Mouse (Mus musculus) limb, embryonic 10.5 days (tissue): ENCODE measurements around the gene Tmem163. TPM values are rescaled to one million over a fixed set of nuclear protein-coding genes. Genes with fewer than 3 reads are reported as not detected.
A peak's percentile ranks its signal among the peaks of the same experiment; 100 is the strongest.

Source experiments
- DNase-seq: peaks from one replicate; pipeline ENCODE4 v3.0.0-alpha.2; 2017; ENCODE audit warnings: low spot score
- H3K27ac ChIP-seq: fragments of 300-500 bp; sonication (generic); 2 replicates; pipeline ENCODE4 v1.5.1; 2016; ENCODE audit warnings: mild to moderate bottlenecking
- H3K27me3 ChIP-seq: fragments of 300-500 bp; sonication (generic); 2 replicates; pipeline ENCODE4 v1.6.1; 2016; ENCODE audit warnings: low read depth, mild to moderate bottlenecking; ENCODE audit not compliant: poor library complexity, severe bottlenecking
- H3K36me3 ChIP-seq: fragments of 300-500 bp; sonication (generic); 2 replicates; pipeline ENCODE4 v1.6.1; 2016; ENCODE audit warnings: mild to moderate bottlenecking, moderate library complexity
- H3K4me1 ChIP-seq: fragments of 300-500 bp; sonication (generic); 2 replicates; pipeline ENCODE4 v1.6.1; 2016
- H3K4me3 ChIP-seq: fragments of 300-500 bp; sonication (generic); 2 replicates; pipeline ENCODE4 v1.5.1; 2016; ENCODE audit warnings: mild to moderate bottlenecking, moderate library complexity
- H3K9me3 ChIP-seq: fragments of 300-500 bp; sonication (generic); replicated peaks from 2 replicates; pipeline ENCODE4 v1.6.1; 2016; ENCODE audit warnings: mild to moderate bottlenecking
- WGBS: fragments of 180-500 bp; shearing (Covaris S2); methylation state at CpG from one replicate; pipeline ENCODE4 v1.1.7; 2016; 5-methylcytosine and 5-hydroxymethylcytosine counted together
- polyA plus RNA-seq: library from polyadenylated mRNA; unstranded; fragments of >200 nt; fragmentation: Nextera tagmentation; extraction: Ambion mirVana; gene quantifications from 2 replicates; pipeline ENCODE4 v1.2.1, GENCODE M21; 2016

The Tmem163 gene
- polyA plus RNA-seq, 1 experiment from 2014 or later: 3.5 TPM

- WGBS: 44% methylated on average over 5 of the region's 5 CpGs
- no peaks in the 10 kb centered on the region for H3K36me3 ChIP-seq
- no peak for DNase-seq
- H3K27ac ChIP-seq: peak overlapping the region; percentile 86
- peaks cover 22% of the 10 kb centered on the region for H3K27me3 ChIP-seq
- H3K4me3 ChIP-seq: peak overlapping the region; percentile 32; the same call in 1 of the 2 replicates
- H3K4me1 ChIP-seq: peaks cover 48% of the 10 kb centered on the region
- no peaks in the 10 kb centered on the region for H3K9me3 ChIP-seq
Measured at GRCm38 (mm10) chr1:127536448-127536847, 142.9 kb downstream of the Tmem163 start.

- DNase-seq: no peak
- H3K4me1 ChIP-seq: peaks cover 40% of the 10 kb centered on the region
- no peak overlapping the region for H3K27ac ChIP-seq
- WGBS: 68% methylated on average over 5 of the region's 5 CpGs
- H3K9me3 ChIP-seq: no peaks in the 10 kb centered on the region
- no peaks in the 10 kb centered on the region for H3K36me3 ChIP-seq
- H3K27me3 ChIP-seq: peaks cover 42% of the 10 kb centered on the region
- no peak overlapping the region for H3K4me3 ChIP-seq
Measured at GRCm38 (mm10) chr1:127531723-127532122, 147.6 kb downstream of the Tmem163 start.

- H3K4me3 ChIP-seq: no peak overlapping the region
- H3K9me3 ChIP-seq: no peaks in the 10 kb centered on the region
- 30% methylated on average over 14 of the region's 14 CpGs for WGBS
- H3K27me3 ChIP-seq: peaks cover 43% of the 10 kb centered on the region
- H3K4me1 ChIP-seq: peaks cover 33% of the 10 kb centered on the region
- H3K27ac ChIP-seq: 0 out of 2 replicates have a peak overlapping the region, but pooled peaks have one; percentile 17
- no peaks in the 10 kb centered on the region for H3K36me3 ChIP-seq
- DNase-seq: no peak
Measured at GRCm38 (mm10) chr1:127530849-127531580, 148.3 kb downstream of the Tmem163 start.

GRCm38 (mm10) chr1:127523364-127523763, 156.0 kb downstream of the Tmem163 start:
- H3K36me3 ChIP-seq: no peaks in the 10 kb centered on the region
- H3K27me3 ChIP-seq: peaks cover 12% of the 10 kb centered on the region; the same call in 1 of the 2 replicates
- no peak for DNase-seq
- H3K4me3 ChIP-seq: no peak overlapping the region
- no peaks in the 10 kb centered on the region for H3K9me3 ChIP-seq
- H3K4me1 ChIP-seq: no peaks in the 10 kb centered on the region
- no peak overlapping the region for H3K27ac ChIP-seq
- WGBS: 81% methylated on average over 8 of the region's 8 CpGs

- H3K9me3 ChIP-seq: no peaks in the 10 kb centered on the region
- no peaks in the 10 kb centered on the region for H3K27me3 ChIP-seq
- no peak overlapping the region for H3K27ac ChIP-seq
- H3K36me3 ChIP-seq: no peaks in the 10 kb centered on the region
- no peaks in the 10 kb centered on the region for H3K4me1 ChIP-seq
- no peak for DNase-seq
- 96% methylated on average over 10 of the region's 10 CpGs for WGBS
- H3K4me3 ChIP-seq: no peak overlapping the region
Measured at GRCm38 (mm10) chr1:127514888-127515287, 164.5 kb downstream of the Tmem163 start.

GRCm38 (mm10) chr1:127514479-127514878, 164.9 kb downstream of the Tmem163 start:
- Histone ChIP-seq H3K27ac (no peak overlapping the region), H3K9me3 (no peaks in the 10 kb centered on the region), H3K4me3 (no peak overlapping the region), H3K27me3 (no peaks in the 10 kb centered on the region), H3K36me3 (no peaks in the 10 kb centered on the region), H3K4me1 (no peaks in the 10 kb centered on the region)
- DNase-seq: no peak
- WGBS: 80% methylated on average over 3 of the region's 3 CpGs

GRCm38 (mm10) chr1:127513664-127514063, 165.7 kb downstream of the Tmem163 start:
- Histone ChIP-seq H3K4me1 (no peaks in the 10 kb centered on the region), H3K9me3 (no peaks in the 10 kb centered on the region), H3K27me3 (no peaks in the 10 kb centered on the region), H3K36me3 (no peaks in the 10 kb centered on the region), H3K4me3 (no peak overlapping the region), H3K27ac (no peak overlapping the region)
- 86% methylated on average over 3 of the region's 3 CpGs for WGBS
- DNase-seq: no peak

- Histone ChIP-seq H3K27me3 (no peaks in the 10 kb centered on the region), H3K36me3 (no peaks in the 10 kb centered on the region), H3K27ac (no peak overlapping the region), H3K9me3 (no peaks in the 10 kb centered on the region), H3K4me3 (no peak overlapping the region), H3K4me1 (peaks cover 4% of the 10 kb centered on the region; the same call in 1 of the 2 replicates)
- 91% methylated on average over 8 of the region's 8 CpGs for WGBS
- DNase-seq: no peak
Measured at GRCm38 (mm10) chr1:127513140-127513539, 166.2 kb downstream of the Tmem163 start.

- H3K4me1 ChIP-seq: peaks cover 5% of the 10 kb centered on the region; the same call in 1 of the 2 replicates
- no peak overlapping the region for H3K4me3 ChIP-seq
- no peaks in the 10 kb centered on the region for H3K27me3 ChIP-seq
- 86% methylated on average over 6 of the region's 6 CpGs for WGBS
- no peak for DNase-seq
- H3K9me3 ChIP-seq: no peaks in the 10 kb centered on the region
- H3K36me3 ChIP-seq: no peaks in the 10 kb centered on the region
- H3K27ac ChIP-seq: no peak overlapping the region
Measured at GRCm38 (mm10) chr1:127512709-127513108, 166.6 kb downstream of the Tmem163 start.

GRCm38 (mm10) chr1:127511362-127511761, 168.0 kb downstream of the Tmem163 start:
- Histone ChIP-seq H3K27me3 (no peaks in the 10 kb centered on the region), H3K4me1 (peaks cover 5% of the 10 kb centered on the region; the same call in 1 of the 2 replicates), H3K27ac (no peak overlapping the region), H3K4me3 (no peak overlapping the region), H3K9me3 (no peaks in the 10 kb centered on the region), H3K36me3 (no peaks in the 10 kb centered on the region)
- no peak for DNase-seq
- 91% methylated on average over 6 of the region's 6 CpGs for WGBS

GRCm38 (mm10) chr1:127508921-127509320, 170.4 kb downstream of the Tmem163 start:
- peaks cover 5% of the 10 kb centered on the region; the same call in 1 of the 2 replicates for H3K4me1 ChIP-seq
- no peak for DNase-seq
- WGBS: 75% methylated on average over 8 of the region's 8 CpGs
- no peak overlapping the region for H3K27ac ChIP-seq
- no peaks in the 10 kb centered on the region for H3K9me3 ChIP-seq
- H3K36me3 ChIP-seq: no peaks in the 10 kb centered on the region
- H3K27me3 ChIP-seq: no peaks in the 10 kb centered on the region
- H3K4me3 ChIP-seq: no peak overlapping the region

- Histone ChIP-seq H3K4me3 (no peak overlapping the region), H3K27me3 (no peaks in the 10 kb centered on the region), H3K4me1 (peaks cover 5% of the 10 kb centered on the region; the same call in 1 of the 2 replicates), H3K27ac (no peak overlapping the region), H3K36me3 (no peaks in the 10 kb centered on the region), H3K9me3 (no peaks in the 10 kb centered on the region)
- WGBS: 76% methylated on average over 16 of the region's 16 CpGs
- DNase-seq: no peak
Measured at GRCm38 (mm10) chr1:127508067-127508739, 171.1 kb downstream of the Tmem163 start.

GRCm38 (mm10) chr1:127507042-127507650, 172.2 kb downstream of the Tmem163 start:
- Histone ChIP-seq H3K27ac (no peak overlapping the region), H3K36me3 (no peaks in the 10 kb centered on the region), H3K4me1 (peaks cover 5% of the 10 kb centered on the region; the same call in 1 of the 2 replicates), H3K9me3 (no peaks in the 10 kb centered on the region), H3K4me3 (no peak overlapping the region), H3K27me3 (no peaks in the 10 kb centered on the region)
- DNase-seq: no peak
- 80% methylated on average over 10 of the region's 10 CpGs for whole genome bisulfite sequencing
